Mouse (Mus musculus) adrenal gland, postnatal 4 days (tissue): Measurements from ENCODE around the gene St6gal1. TPM values are rescaled to one million over a fixed set of nuclear protein-coding genes. Genes with fewer than 3 reads are reported as not detected.
"Not testable (repeated sequence)": the region's sequence is repeated elsewhere in the genome, so short reads cannot be mapped to it uniquely, and the experiment has no call there.

Source experiments
- DNase-seq, 2 experiments: peaks; one replicate each; pipeline ENCODE4 v3.0.0; 2021 to 2022; ENCODE audit warnings: low spot score in 2 of 2, mixed read lengths in 2 of 2
- long read RNA-seq, 2 experiments: library from polyadenylated mRNA; stranded (forward); transcript quantifications; one replicate each; pipeline ENCODE4 v2.0.0; 2021
- total RNA-seq, 2 experiments: library from RNA; stranded (reverse); gene quantifications; 2 replicates each; pipeline ENCODE4 v1.2.3; 2021

Gene St6gal1
- 10 to 100 TPM; 46.6 to 56.3 TPM for total RNA-seq
- long read RNA-seq, experiment 1, full-length matches to known transcripts = 18 of 33 reads
- long read RNA-seq, experiment 1, partial matches to known transcripts = 14 of 33 reads
- long read RNA-seq, experiment 1, other reads (novel, unspliced or antisense) = 1 of 33 reads
- long read RNA-seq, experiment 2, full-length matches to known transcripts = 12 of 30 reads
- long read RNA-seq, experiment 2, partial matches to known transcripts = 16 of 30 reads
- long read RNA-seq, experiment 2, other reads (novel, unspliced or antisense) = 2 of 30 reads

GRCm38 (mm10) chr16:23224671-23225068, at the start of gene St6gal1:
TSS of gene St6gal1 (plus strand) at chr16:23224740.
- DNase-seq = peak; percentile 51 to 74

DNA sequence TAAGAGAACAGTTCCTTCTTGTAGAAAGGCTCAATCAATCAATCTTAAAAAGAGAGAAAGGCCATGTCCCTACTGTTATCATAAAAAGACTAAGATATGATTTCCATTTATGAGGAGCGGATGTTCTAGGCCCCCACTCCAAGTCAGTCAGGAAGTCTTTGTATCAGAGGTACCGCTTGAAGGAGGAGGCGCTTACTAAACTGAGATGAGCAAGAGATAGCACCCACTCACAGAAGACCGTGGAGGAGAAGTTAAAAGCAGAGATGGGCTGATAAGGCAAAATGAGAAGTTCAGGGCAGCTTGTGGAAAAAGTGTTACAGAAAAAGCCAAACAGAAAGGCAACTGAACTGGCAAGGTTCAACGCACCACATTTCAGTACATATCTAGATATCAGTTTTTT, 49.7 kb upstream of the St6gal1 start:
- DNase-seq = no peak

DNA sequence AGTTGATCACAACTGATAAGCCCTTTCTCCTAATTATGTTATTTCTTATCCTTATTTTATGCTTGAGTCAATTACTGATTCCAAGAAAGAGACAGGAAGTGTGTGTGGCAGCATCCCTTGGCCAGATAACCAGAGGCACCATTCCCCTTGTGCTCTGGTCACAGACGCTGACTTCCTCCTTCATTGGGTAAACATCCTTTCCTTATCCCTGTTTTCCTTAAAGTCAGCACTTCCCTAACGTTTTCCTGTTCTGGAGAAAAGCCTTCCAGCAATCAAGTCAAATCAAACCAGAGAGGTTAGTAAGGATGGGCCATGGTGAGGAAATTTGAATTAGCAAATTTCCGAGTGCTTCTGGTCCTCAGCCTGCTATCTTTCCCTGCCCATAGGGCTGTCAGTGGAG, 48.6 kb upstream of the St6gal1 start:
- DNase-seq = no peak

- DNase-seq = no peak
Measured at GRCm38 (mm10) chr16:23177856-23178255, 46.7 kb upstream of the St6gal1 start.

- no peak for DNase-seq
Measured at GRCm38 (mm10) chr16:23178796-23179195, 45.7 kb upstream of the St6gal1 start.

DNA sequence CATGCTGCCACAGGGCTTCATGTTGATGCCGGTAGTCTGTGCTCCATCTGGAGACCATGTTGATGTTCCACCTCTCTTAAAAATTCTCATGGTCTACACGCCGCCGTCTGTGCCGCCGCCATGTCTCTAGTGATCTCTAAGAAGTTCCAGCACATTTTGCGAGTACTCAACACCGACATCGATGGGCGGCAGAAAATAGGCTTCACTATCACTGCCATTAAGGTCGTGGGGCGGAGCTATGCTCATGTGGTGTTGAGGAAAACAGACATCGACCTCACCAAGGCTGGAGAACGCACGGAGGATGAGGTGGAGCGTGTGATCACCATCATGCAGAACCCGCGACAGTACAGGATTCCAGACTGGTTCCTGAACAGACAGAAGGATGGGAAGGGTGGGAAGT, 45.1 kb upstream of the St6gal1 start:
- not testable (repeated sequence) for DNase-seq

GRCm38 (mm10) chr16:23181054-23181453, 43.5 kb upstream of the St6gal1 start:
- no peak for DNase-seq

DNA sequence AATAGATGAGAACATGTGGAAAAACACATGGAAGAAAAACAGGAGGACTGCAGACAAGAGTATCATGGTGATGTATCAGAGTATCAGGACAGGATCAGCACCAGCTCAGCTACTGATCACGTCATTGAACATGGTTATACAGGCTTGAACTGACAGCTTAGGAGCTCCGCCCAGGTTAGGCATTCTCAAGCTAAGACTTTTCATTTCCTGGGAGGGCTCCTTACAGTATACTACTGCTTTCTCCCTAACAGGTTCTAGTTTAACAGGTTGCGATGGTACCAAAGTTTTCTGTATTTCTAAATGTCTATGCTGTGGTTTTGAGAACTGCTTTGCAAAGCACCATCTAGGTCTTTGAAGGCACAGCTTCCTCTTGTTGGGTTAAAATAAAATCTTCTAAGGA, 43.1 kb upstream of the St6gal1 start:
- DNase-seq = no peak

GRCm38 (mm10) chr16:23181942-23182597, 42.5 kb upstream of the St6gal1 start:
- no peak for DNase-seq

DNA sequence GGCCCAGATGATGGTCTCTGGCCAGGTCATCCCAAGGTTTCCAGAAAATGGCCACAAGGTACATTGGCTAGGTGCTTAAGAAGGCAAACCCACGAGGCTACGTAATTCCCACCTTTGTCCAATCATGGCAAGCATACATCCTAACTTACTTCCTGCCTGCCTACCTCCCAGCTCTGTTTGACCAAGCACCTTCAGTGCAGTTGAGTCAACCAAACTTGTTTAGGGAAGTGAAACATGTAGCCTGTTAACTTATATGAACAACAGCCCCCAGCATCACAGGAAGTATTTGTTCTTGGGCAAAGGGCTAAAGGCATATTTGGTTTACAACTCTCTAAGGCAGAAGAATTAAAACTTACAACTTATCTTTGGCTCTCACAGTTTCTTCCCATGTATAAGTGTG, 38.7 kb upstream of the St6gal1 start:
- DNase-seq = no peak

DNA sequence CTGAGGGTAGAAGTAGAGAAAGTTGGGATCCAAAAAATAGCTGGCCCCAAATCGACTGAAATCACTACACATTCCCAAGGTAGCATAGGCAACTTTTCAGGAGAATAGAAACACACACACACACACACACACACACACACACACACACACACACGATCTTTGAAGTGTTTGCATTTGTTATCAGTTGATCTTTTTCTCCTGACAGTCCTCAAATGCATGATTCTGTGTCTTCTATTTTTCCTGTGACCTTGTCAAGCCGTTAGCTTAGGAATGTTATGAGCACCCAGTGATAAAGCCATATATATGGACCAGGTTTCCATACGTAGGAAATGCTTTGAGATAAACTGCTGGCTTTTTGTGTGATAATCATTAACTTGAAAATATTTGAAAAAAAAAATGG, 38.1 kb upstream of the St6gal1 start:
- no peak for DNase-seq

DNA sequence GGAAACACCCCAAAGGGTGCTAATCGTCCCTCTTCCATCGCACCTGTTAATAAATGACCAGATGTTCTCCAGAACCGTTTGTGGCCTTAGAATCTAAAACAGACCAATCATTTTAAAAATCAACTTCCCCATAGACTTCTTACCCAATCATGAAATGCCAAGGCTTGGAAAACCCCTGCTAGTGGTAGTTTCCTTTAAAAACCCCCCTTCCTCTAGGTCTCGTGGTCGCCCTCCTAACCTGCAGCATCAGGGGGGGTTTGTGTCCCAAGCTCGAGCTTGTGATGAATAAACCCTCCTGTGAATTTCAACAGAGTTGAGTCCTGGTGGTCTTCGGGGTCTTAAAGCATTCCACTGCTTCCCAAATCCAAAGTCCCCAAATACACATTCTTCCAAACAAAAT, 36.6 kb upstream of the St6gal1 start:
- no peak for DNase-seq

DNA sequence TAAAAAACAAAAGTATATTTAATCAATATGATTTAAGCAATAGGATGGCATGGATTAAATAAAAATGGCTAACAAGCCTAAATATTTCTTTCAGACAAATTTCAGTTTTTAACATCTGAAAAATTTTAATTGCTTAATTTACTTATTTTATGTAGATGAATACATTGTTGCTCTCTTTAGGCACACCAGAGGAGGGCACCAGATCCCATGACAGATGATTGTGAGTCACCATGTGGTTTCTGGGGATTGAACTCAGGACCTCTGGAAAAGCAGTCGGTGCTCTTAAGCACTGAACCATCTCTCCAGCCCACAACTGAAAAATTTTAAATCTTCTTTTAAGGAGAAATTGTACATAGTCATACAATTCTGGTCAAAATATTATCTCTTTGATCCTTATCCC, 34.9 kb upstream of the St6gal1 start:
- no peak for DNase-seq

DNA sequence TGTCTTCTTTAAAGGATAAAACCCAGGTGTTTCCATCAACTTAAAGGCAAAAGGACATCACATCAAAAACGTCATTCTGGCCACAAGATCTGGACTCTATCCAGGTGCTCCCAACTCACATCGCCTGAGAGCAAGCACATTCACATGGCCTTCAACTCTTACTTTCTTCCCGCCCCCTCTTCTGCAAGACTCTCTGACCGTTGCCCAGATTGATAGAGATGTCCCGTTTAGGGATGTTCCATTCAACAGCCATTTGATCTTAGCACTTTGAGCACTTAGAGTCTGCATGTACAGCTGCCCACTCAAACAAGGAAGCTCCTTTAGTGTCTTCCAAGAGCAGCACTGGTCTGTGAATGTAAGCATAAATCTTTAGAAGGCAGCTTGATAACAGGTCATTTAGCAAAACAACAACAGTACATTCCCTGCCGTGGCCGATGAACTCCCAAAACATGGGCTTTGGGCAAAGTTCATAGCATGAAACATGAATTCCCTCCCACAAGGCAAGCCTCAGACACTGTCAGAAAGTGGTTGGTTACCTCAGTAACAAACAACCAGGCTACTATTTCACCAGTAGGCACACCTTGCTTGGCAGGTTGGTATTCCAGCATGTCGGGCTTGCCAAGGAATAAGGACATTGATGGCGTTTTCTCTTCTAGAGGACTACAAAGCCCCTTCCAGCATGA, 32.8 kb upstream of the St6gal1 start:
- DNase-seq = no peak

DNA sequence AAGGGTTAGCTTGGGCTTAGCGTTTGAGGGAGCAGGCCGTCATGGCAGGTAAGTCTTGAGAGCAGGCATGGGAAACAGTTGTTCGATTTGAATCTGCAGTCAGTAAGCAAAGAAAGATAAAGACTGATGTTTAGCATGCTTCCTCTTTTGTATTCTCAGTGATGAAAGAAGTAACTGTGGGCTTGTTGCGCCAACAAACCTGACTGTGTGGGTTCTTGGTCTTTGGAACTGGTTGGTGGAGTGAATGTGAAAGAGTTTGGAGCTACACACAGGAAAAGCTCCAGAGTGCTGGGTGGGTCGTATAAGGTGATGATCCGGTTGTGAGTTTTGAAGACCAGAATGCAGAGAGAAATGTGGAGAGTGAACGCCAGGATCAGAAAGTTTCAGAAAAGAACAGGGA, 28.9 kb upstream of the St6gal1 start:
- DNase-seq = no peak

- DNase-seq = no peak
Measured at GRCm38 (mm10) chr16:23196296-23196695, 28.2 kb upstream of the St6gal1 start.

DNA sequence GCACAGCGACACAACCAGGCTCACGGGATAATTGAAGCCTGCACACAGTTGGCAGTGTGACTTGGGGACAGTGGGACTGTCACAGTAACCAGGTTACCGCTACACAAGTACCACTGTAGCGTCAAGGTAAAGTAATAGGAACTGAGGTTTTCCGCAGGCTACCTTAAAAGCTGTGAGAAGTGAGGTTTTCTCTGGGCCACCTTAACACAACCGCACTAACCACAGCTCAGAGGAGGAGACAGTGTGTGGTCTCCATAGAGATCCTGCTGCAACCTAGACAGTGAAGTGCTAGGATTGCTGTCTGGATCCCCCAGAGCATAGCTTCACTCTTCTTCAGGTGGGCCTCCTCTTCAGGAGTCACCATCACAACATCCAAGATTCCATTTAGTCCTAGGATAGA, 27.7 kb upstream of the St6gal1 start:
- DNase-seq = no peak

DNA sequence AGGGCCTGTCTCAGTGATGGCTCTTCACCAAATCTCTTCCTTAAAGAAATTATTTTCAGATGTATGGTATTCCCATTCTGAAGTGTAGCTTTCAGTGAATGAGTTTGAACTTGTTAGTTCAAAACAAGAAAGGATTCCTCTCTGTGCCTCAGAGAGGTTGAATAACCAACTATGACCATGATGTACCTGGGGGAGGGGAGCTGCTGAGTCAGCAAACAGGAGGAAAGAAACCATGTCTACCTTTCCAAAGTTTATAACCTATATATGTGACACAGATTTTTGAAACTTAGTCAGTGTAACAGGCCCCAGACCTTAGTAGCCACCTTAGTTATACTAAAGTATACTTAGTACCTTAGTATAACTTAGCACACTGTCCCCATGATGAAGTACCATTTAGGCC, 23.0 kb upstream of the St6gal1 start:
- DNase-seq = no peak

- no peak for DNase-seq
Measured at GRCm38 (mm10) chr16:23214314-23214713, 10.2 kb upstream of the St6gal1 start.

DNA sequence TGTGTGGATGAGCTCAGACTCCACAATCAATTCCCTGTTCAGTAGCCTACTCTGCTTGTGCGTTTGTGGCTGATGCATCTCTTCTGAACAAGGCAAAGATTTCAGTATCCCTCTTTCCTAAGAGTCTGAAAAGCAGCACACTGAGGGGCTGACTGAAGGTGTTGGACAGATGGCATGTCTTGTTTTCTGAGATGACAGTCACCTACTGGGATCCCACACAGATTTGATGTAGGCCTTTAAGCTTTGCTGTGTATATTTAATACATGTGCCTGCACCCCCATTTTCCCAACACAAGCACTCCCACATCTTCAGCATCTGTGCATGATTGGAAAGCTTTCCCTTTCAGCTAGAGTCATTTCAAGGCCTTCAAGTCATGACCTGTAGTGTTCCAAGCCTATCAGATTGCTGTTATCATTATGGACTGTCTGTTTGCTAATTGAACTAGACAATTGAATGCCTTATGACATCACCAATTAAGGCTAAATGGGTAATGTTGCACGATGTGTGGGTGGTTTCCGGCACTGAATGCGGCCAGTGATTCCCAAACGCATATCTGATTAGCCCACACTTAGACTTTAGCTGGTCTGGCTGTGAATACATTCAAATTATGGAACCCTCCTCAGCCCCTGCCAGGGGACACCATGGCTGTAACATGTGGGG, 9.2 kb upstream of the St6gal1 start:
- DNase-seq = no peak

- DNase-seq = no peak
Measured at GRCm38 (mm10) chr16:23216366-23216765, 8.2 kb upstream of the St6gal1 start.

GRCm38 (mm10) chr16:23218313-23218712, 6.2 kb upstream of the St6gal1 start:
- DNase-seq = no peak
